Mouse (Mus musculus) liver (tissue): ENCODE data around the gene Slc8a2.
A peak's percentile ranks its signal among the peaks of the same experiment; 100 is the strongest.

Experiments
- DNase-seq: peaks from one replicate; pipeline ENCODE4 v3.0.0-alpha.2; 2020; ENCODE audit warnings: mixed read lengths

Slc8a2 gene

DNA sequence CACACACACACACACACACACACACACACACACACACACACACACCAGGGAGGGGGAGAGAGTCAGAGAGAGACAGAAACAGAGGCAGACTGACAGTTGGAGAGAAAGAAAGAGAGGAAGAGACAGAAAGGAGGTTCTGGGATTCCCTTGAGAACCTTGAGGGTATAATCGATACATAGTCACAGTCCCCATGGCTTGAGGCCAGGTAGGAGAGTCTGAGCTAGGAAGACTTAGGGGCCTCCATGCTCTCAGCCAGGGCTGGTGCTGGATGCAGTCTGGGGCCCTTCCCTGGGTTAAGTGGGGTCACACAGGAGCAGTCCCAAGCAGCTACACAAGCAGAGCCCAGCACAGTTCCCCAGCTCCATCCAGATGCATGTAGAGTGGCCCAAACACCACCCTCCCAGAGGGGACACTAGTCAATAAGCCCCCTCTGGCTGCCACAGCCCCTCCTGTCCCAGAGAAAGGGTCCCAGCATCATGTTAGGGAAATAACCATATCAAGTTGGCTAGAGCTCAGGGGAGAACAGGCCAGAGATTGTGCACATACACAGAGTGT lies 43.0 kb downstream of the Slc8a2 start:
- no peak for DNase-seq

DNA sequence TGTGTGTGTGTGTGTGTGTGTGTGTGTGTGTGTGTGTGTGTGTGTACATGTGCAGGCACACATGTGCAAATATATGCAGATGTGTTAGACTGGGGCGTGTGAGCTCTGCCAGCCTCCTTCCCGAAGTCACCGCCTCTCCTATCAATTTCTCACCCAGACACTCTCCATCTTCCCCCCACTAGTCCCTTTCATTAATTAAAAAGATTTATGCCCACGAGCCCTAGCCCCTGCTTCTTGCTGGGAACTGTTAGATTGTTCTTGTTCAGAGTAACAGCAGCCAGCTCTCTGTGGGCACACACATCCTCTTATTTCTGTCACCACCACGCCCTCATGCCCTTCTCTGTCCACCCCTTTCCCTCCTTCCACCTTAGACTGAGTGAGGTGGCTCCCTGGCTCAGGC lies 43.5 kb downstream of the Slc8a2 start:
- no peak for DNase-seq

- peak; percentile 21 for DNase-seq
Observed at GRCm38 (mm10) chr7:16174597-16175541, 45.2 kb downstream of the Slc8a2 start, which contains the start of gene Meis3. Gene Meis3, plus strand, starts transcription at chr7:16175090.

DNA sequence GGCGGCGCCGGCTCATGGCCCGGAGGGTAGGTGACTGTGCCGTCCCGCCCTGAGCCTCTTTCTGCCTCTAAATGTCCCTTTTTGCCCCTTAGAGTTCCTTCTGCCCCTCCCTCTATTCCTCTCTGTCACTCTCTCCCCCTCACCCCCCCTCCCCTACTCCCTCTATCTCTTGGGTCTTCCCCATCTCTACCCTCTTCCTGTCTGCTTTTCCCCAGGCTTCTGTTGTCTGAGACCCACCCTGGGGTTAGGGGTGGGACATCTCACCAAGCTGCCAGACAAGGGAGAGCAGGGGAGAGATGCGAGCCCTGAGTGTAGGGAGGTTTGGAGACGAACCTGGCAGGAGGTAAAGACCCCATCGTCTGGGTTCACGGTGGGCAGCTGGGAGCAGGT lies 45.9 kb downstream of the Slc8a2 start:
- DNase-seq: no peak

- DNase-seq: no peak
Observed at GRCm38 (mm10) chr7:16178114-16178513, 48.5 kb downstream of the Slc8a2 start.

- DNase-seq: peak; percentile 64
Observed at GRCm38 (mm10) chr7:16183663-16184062, 54.0 kb downstream of the Slc8a2 start.

DNA sequence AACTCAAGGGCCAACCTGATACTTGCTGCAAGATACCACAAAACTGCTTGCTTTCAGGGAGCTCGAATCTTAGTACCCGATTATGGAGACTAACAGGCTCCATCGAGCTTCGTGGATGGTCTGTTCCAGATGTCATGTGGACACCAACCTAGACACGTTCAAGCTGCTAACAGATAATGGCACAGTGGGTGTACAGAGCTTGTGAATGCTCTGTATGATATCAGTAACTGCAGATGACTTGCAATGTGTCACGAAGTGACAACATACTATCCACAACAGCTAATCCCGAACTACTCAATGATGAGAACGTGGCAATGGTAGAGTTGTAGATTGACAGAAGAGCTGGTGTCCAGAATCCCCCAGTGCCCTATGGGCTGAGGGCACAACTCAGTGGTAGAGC lies 57.9 kb downstream of the Slc8a2 start:
- DNase-seq: no peak

GRCm38 (mm10) chr7:16192315-16192714 lies 62.7 kb downstream of the Slc8a2 start:
- DNase-seq: peak; percentile 76

GRCm38 (mm10) chr7:16193702-16194101 lies 64.1 kb downstream of the Slc8a2 start:
- no peak for DNase-seq

GRCm38 (mm10) chr7:16196616-16197015 lies 67.0 kb downstream of the Slc8a2 start:
- no peak for DNase-seq

GRCm38 (mm10) chr7:16197166-16197565 lies 67.5 kb downstream of the Slc8a2 start:
- no peak for DNase-seq

- no peak for DNase-seq
Observed at GRCm38 (mm10) chr7:16198540-16198939, 68.9 kb downstream of the Slc8a2 start.

- DNase-seq: no peak
Observed at GRCm38 (mm10) chr7:16201136-16201535, 71.5 kb downstream of the Slc8a2 start.

DNA sequence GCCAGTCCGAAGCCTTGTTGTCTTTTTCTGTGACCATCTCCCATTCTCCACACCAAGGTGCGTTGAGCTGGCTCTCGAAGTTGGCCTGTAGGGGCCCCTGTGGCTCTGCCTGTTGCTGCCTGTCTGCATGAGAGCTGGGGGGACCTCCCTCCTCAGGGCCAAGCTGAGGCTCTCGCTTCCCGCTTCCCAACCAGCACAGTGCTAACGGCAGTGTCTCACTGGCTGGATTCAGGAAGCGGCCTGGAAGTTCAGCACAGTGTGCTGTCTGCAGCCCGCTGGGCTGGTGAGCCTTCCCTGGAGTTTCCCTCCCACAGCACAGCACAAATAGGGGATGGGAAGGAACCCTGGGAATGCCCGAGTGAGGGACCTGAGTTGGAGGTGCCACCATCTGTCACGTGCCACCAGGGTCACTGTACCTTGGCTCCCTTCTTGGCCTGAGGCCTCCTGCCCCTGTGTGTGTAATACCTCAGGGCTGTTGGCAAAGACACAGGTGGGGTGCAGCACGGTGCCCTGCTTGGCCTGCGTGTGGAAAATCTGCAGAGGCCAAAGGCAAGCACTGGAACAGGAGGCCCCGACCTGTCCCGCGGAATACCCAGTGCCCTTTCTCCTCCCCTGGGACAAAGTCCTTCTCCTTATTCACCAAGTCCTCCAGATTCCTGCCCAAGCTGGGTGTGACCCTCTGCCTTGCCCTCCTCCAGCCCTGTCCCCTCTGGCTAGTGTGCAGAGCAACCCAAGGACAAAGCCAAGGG lies 73.3 kb downstream of the Slc8a2 start:
- no peak for DNase-seq

GRCm38 (mm10) chr7:16203505-16203903 lies 73.9 kb downstream of the Slc8a2 start:
- no peak for DNase-seq

DNA sequence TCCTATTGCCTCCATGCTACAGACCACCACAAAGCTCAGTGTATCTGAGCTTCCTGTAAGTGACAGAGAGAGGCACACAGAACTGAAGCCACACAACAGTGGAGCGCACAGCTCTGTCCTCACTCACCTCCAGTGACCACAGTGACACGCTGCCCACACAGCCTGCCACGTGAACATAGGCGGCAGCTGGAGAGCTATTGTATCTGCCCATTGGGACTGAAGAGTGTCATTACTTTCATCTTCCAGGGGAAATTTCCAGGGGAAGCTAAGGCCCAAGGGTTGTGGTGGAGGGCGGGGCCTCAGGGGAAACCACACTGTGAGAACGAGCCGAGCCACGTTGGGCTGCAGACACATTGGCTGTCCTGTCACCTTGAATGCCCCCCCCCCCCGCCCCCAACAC lies 75.2 kb downstream of the Slc8a2 start:
- no peak for DNase-seq

DNA sequence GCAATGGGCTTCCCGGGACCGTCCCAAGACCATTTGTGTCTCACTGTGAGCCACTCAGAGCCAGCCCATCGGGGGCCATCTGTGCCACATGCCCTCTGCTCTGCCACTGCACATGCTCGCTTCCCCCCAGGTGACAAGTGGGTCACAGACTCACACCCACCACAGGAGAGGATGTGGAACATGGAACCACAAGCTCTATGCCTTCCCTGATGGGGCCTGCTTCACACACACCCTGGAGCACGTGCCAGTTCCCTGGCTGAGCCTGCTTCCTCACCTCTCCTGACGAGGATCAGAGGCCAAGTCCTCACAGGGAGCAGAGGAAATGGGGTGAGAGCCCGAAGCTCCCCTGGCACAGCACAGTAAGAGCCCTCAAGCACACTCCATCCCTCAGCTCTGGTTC lies 77.5 kb downstream of the Slc8a2 start:
- DNase-seq: no peak

- no peak for DNase-seq
Observed at GRCm38 (mm10) chr7:16207496-16207895, 77.9 kb downstream of the Slc8a2 start.

DNA sequence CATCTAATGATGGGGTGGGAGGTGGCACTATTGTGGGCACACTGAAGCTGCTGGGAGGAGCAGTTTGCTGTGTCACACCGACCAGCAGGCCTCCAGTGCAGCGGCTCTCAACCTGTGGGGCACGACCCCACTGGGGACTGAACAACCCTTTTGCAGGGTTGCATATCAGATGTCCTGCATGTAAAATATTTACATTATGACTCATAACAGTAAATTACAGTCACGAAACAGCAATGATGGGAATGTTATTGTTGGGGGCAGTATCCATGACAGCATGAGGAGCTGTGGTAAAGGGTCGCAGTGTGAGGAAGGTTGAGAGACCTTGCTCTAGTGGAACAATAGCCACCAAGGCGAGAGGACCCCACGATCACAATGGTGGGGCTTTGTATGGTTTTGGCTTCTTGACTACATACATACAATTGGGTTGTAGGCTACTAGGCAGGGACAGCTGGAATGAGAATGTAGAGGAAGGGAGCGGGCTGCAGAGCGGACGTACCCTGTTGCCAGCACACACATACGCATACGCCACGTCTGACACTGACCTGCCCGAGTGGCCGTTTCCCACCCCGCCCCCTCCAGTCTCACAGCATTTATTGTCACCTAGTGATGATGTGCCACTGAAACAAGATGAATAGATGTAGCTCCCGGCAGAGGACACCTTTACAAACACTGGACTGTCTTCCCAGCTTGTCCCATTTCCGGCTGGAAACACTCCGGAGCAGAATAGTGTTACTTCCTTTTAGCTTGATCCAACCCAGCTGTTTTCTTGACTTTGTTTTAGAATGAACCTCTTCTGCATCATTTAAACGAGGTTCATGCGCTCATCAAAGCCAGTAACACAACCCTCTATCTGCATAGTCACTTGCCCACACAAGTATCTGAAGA lies 79.4 kb downstream of the Slc8a2 start:
- no peak for DNase-seq
